Mouse (Mus musculus) testis, postnatal 10 days (tissue): ENCODE measurements around the gene Atp2a3.

Experiments used
- DNase-seq: peaks from one replicate; pipeline ENCODE4 v3.0.0; 2021; ENCODE audit warnings: low spot score

Gene Atp2a3

GRCm38 (mm10) chr11:72961072-72961980, at the start of gene Atp2a3:
Gene Atp2a3, plus strand, starts transcription at chr11:72961169.
- no peak for DNase-seq

GRCm38 (mm10) chr11:72917299-72917996, 43.5 kb upstream of the Atp2a3 start:
- DNase-seq: no peak

- no peak for DNase-seq
Observed at GRCm38 (mm10) chr11:72923116-72923515, 37.9 kb upstream of the Atp2a3 start.

- DNase-seq: no peak
Observed at GRCm38 (mm10) chr11:72924458-72924857, 36.5 kb upstream of the Atp2a3 start.

- DNase-seq: no peak
Observed at GRCm38 (mm10) chr11:72925067-72925466, 35.9 kb upstream of the Atp2a3 start.

DNA sequence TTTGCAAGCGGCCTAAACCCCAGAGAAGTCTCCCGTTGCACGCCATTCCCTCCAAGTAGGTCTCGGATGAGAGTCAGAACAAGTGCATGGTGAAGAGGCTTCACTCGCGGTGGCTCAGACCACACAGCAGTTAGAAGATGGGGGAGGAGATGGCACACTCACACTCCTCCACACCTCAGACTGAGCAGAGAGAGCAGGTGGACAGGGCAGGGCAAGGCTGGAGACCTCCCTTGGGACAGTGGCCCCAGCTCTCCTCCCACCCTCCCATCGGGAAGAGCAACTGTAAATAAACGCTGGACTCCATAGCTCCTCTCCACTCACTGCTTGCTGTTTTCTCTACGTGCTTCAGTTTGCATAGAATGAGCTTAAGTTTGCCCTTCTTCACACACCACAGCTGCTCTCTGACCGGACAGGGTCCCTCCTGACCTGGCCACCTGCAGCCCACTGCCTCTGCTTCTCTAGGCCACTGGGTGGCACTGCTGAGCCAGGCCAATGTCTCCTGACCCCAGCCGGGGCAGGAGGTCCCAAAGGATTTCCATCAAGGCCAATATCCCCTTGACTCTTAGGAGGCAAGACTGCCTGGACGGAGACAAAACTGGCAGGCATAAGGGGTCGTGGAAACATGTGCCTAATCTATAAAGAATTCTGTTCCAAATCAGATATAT, 34.6 kb upstream of the Atp2a3 start:
- peak; percentile 82 for DNase-seq

DNA sequence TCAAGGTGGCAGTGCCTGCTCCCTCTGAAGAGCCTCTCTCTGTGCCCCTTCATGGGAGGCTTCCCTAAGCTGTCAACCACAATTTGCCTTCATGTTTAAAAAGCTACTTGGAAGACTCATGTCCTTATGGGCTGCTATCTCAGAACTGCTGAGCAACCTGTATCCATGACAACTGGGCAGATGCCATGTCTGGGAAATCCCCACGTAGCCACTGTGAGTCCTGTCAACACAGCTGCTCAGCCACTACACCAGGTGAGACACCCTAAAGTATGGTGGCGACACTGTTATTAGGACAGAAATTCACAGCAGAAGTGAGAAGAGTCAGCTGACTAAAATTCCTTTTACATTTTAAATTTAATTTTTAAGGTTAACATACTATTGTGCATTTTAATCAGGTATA, 32.5 kb upstream of the Atp2a3 start:
- DNase-seq: no peak

DNA sequence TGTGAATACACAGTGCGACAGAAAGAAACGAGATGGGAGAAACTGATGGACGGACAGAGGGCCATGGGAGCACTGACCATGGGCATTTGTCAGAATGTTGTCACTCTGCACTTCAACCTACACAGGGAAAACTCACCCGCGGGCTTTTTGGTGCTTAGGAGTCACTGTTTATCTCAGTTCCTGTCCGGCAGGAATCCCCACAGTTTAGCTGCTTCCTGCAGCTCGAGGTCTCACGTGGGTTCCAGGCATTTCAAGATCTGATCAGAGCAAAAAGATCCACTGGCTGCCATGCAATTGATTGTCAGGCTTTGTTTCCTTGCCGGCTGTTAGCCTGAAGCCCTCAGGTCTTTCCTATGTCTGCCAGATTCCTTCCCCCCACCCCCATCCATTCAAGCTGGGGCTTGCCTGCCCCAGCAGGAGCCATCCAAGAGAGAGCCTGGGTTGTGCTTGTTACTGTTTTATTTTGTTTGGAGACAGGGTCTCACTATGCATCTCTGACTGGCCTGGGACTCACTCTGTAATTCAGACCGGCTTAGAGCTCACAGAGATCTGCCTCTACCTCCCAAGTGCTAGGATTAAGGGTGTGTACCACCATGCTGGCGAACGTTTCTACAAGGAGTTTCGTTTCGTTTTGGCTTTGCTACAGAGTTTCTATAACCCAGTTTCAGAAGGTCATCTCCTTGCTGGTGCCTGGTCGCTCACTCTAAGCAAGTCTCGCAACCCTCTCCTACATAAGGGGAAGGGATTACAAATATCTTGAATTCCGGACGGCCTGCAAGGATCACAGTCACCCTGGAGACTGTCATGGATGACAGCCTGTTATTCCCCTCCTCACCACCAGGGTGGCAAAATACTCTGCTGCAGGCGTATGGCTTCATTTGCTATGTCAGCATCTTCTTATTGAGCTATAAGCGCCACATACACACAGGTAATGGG, 20.5 kb upstream of the Atp2a3 start:
- no peak for DNase-seq

DNA sequence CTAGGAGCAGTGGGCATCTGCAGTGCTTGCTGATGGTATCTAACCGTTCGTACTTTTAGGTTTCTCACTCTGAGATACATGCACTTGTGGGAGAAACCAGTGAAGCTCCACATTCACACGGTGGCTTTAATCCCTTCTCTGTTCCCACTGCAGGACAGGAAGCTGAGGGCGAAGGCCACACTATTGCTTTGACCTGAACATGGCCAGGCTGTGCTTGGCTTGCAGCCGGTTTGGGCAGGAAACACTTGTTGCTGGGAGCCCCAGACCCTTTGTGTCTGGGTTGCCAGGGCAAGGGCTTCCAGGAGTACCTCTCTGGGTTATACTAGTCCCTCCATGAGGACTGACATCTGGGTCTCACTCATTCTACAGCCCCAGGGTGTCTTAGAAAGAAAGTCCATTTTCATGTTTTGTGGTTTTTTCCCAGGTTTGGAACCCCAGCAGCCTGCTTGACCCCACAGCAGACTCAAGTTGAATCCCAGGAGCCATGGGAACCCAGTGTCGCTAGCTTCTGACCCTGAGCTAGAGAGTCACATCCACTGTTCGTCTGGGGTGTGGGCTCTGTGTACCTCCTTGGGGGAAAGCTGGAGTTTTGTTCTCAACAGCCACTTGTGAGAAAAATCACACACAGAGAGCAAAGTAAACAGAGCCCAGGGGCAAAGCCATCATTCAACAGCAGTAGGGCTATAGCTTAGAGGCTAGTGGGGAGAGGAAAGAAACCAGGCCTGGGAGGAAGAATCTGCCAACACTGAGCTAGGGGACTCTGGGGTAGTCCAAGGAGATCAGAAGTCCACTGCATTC, 15.8 kb upstream of the Atp2a3 start:
- no peak for DNase-seq

DNA sequence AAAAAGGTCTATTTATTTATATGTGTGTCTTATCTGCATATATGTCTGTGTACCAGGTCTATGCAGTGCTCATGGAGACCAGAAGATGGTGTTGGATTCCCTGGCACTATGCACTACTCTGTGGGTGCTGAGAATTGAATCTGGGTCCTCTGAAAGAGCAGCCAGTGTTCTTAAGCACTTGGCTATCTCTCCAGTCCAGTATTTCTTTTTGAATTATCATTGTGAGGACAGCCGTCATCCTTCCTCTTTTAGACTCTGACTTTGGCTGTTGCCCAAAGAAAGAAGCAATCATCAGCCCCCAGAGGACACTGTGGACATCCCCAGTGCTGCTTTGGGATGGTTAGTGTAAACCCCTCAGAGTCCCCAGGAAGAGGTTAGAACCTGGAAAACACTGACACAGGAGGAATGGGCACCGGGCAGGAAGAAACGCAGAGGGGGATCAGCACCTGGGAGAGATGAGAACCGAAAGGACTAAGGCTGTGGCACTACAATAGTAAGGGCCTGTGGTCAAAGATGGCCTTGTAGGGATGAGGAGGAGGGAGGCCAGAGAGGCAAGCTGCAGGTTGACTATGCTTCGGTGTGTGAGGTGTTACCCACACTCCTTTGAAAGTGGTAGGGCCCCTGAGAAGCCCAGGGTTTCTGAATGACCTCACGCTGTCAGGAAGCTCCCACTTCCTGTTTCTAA, 15.0 kb upstream of the Atp2a3 start:
- DNase-seq: no peak

DNA sequence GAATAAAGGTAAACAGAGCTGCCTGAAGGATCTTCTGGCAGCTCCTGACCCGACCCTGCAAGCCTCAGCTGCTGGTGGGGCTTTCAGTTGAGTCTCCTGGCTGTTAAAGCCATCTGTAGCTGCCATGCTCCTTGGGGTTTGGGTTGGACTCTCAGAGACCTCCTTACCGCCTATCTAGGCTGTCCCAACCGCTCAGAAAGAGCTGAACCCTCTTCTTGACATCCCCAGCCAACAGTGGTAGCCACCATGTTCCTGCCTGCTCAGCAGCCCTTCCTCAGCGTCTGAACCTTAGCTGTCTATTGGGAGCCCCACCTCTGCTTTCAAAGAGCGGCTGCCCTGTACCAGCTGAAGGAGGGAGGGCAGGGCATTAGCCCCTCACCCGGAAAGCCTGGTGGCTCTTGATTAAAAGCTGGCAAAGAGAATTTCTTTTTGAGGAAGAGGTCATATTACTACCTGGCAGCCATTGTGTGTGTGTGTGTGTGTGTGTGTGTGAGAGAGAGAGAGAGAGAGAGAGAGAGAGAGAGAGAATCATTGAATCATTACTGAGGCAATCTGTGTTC, 14.3 kb upstream of the Atp2a3 start:
- DNase-seq: no peak

DNA sequence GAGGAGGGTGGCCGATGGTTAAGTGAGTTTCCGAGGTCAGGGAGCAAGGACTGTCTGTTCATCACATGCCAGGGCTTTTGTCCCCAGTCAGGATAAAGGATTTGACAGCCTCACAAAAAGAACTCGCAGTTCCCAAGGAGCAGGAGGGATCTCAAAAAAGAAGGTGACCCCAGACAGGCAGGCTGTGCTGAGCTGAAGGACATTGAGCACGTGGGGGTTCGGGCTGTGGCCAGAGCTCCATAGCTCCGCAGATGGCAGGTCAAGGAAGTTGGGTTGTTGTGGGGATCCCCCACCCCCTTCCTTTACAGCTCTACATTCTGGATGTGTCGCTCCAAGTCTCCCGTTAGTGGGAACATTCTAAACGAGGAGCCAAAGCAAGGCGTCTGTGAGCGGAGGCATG, 13.1 kb upstream of the Atp2a3 start:
- peak; percentile 47 for DNase-seq

GRCm38 (mm10) chr11:72948254-72948653, 12.7 kb upstream of the Atp2a3 start:
- DNase-seq: peak; percentile 47

GRCm38 (mm10) chr11:72951137-72952000, 9.6 kb upstream of the Atp2a3 start:
- no peak for DNase-seq

- no peak for DNase-seq
Observed at GRCm38 (mm10) chr11:72952226-72952625, 8.7 kb upstream of the Atp2a3 start.

DNA sequence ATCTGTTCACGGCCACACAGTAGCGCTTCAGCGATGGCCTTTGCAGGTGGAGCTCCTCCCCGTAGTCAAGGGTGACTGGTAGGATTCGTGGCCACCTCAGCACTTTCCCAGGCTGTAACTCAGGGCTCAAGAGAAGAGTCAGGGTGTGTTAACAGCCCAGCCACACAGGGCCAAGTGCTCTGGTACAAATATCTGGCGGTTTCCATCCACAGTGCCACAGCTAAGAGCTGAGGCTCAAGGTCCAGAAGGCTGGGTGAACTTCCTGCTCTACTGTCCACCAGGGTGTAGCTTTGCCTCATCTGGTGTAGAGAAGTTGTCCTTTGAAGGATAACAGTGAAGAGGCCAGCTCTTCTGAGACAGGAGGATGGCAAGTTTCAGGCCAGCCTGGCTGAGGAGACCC, 8.3 kb upstream of the Atp2a3 start:
- no peak for DNase-seq

DNA sequence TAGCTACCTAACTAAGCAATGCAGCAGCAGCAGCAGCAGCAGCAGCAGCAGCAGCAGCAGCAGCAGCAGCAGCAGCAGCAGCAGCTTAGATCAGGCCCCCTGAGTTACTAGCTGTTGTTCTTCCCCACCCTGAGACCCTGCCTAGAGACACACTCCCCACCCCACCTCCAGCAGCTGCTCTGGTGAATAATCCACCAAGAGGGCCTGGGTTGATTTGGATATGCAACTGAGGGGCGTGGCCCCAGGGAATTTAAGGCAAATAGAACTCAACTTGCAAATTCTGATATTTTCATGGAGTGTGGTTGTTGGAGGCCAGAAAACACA, 7.9 kb upstream of the Atp2a3 start:
- no peak for DNase-seq

GRCm38 (mm10) chr11:72953440-72954151, 7.4 kb upstream of the Atp2a3 start:
- DNase-seq: no peak
